ENCODE assay signal across 21 mouse cellular contexts in genomic region chr4:8431032-8431332, GRCm38 (mm10).
DNase-seq lines count a peak whose midpoint lies in the region; ATAC-seq and TF ChIP-seq lines count a peak whose summit lies in the region.
"Had no signal": no experiment of that assay in that cellular context is flagged by ENCODE, and none has a peak within 500 bp of the region (broad histone marks: within the 10 kb centered on the region; RNA-seq: fewer than 3 reads in every experiment).

No protein-coding gene starts in this region.

- in situ Hi-C loops in ES-E14 (cut with MboI; ENCODE audit: low sequenced_read_pairs in 2 of 2, unreplicated experiment in 2 of 2), result no loop called here

- no peaks in the 10 kb centered on the region for H3K36me3 ChIP-seq in midbrain, embryonic 15.5 days (replicated peaks)
- no peaks in the 10 kb centered on the region for H3K36me3 ChIP-seq in midbrain, embryonic 11.5 days (ENCODE audit: control insufficient read depth, insufficient read depth, low read length)
- H3K36me3 ChIP-seq in ES-E14 (ENCODE audit: control insufficient read depth, insufficient read depth, low read length, poor library complexity, severe bottlenecking), result no peaks in the 10 kb centered on the region
- H3K36me3 ChIP-seq: embryonic facial prominence, embryonic 15.5 days; forebrain, embryonic 10.5 days; heart, embryonic 12.5 days; hindbrain, embryonic 10.5 days; hindbrain, embryonic 15.5 days had no signal

- H3K9ac ChIP-seq in midbrain, embryonic 15.5 days, result no peak overlapping the region
- no peak overlapping the region for H3K9ac ChIP-seq in midbrain, embryonic 11.5 days (ENCODE audit: low read length)
- H3K9ac ChIP-seq in ES-E14 (ENCODE audit: insufficient read depth, low read depth, low read length, poor library complexity, severe bottlenecking), result no peak overlapping the region
- H3K9ac ChIP-seq: embryonic facial prominence, embryonic 15.5 days; heart, embryonic 12.5 days; hindbrain, embryonic 15.5 days had no signal

- intact Hi-C loops in gastrocnemius, postnatal 36 days (cut with DNase I), result no loop called here

- ATAC-seq in midbrain, embryonic 15.5 days (replicated peaks), result peak; percentile 52; the same call in 1 of the 2 replicates
- ATAC-seq in midbrain, embryonic 11.5 days (ENCODE audit: low FRiP score), result no peak
- ATAC-seq in granulocyte monocyte progenitor cell, adult 5-6 weeks (replicated peaks; ENCODE audit: poor library complexity, severe bottlenecking), result peak; percentile 53
- ATAC-seq: activated CD4-positive, CD25-positive, alpha-beta regulatory T cell, adult 4 months; CD4-positive, CD25-positive, alpha-beta regulatory T cell, adult 4 months; inflammation-experienced regulatory T-cells, adult 6 months; intestine, postnatal 0 days; Patski had no signal

- H3K9me3 ChIP-seq in midbrain, embryonic 15.5 days, result no peaks in the 10 kb centered on the region
- no peaks in the 10 kb centered on the region for H3K9me3 ChIP-seq in midbrain, embryonic 11.5 days (ENCODE audit: control insufficient read depth, low read length)
- H3K9me3 ChIP-seq in ES-E14 (ENCODE audit: control insufficient read depth, insufficient read depth, low read depth, low read length), result no peaks in the 10 kb centered on the region
- H3K9me3 ChIP-seq: embryonic facial prominence, embryonic 15.5 days; forebrain, embryonic 10.5 days; heart, embryonic 12.5 days; hindbrain, embryonic 10.5 days; hindbrain, embryonic 15.5 days had no signal

- no peak overlapping the region for H3K27ac ChIP-seq in midbrain, embryonic 15.5 days
- H3K27ac ChIP-seq in midbrain, embryonic 11.5 days (ENCODE audit: low read depth, low read length), result no peak overlapping the region
- H3K27ac ChIP-seq in ES-E14 (ENCODE audit: insufficient read depth, low read depth, low read length, poor library complexity, severe bottlenecking), result no peak overlapping the region
- H3K27ac ChIP-seq: embryonic facial prominence, embryonic 15.5 days; forebrain, embryonic 10.5 days; hindbrain, embryonic 10.5 days; hindbrain, embryonic 15.5 days had no signal

- no peak overlapping the region for H3K4me3 ChIP-seq in midbrain, embryonic 15.5 days
- H3K4me3 ChIP-seq in midbrain, embryonic 11.5 days (ENCODE audit: low read depth, low read length), result no peak overlapping the region
- no peak overlapping the region for H3K4me3 ChIP-seq in ES-E14 (ENCODE audit: insufficient read depth in 1 of 2, low read depth in 1 of 2, low read length in 2 of 2, poor library complexity in 1 of 2, severe bottlenecking in 1 of 2)
- H3K4me3 ChIP-seq: embryonic facial prominence, embryonic 15.5 days; erythroblast, embryonic 14.5 days; forebrain, embryonic 10.5 days; heart, embryonic 12.5 days; hindbrain, embryonic 10.5 days; hindbrain, embryonic 15.5 days had no signal

- 22% methylated on average over 1 of the region's 1 CpGs for WGBS in midbrain, embryonic 15.5 days
- WGBS in midbrain, embryonic 11.5 days, result 61% methylated on average over 1 of the region's 1 CpGs

- H3K27me3 ChIP-seq in midbrain, embryonic 15.5 days (replicated peaks), result no peaks in the 10 kb centered on the region
- H3K27me3 ChIP-seq in midbrain, embryonic 11.5 days (ENCODE audit: control insufficient read depth, insufficient read depth, low read length), result no peaks in the 10 kb centered on the region
- H3K27me3 ChIP-seq: embryonic facial prominence, embryonic 15.5 days; heart, embryonic 12.5 days; hindbrain, embryonic 15.5 days; Patski had no signal

- no peaks in the 10 kb centered on the region; the same call in 1 of the 2 replicates for H3K4me1 ChIP-seq in midbrain, embryonic 15.5 days
- 0 out of 2 replicates have a peak, but pooled peaks cover 3% of the 10 kb centered on the region for H3K4me1 ChIP-seq in midbrain, embryonic 11.5 days (ENCODE audit: control insufficient read depth, insufficient read depth, low read length)
- no peaks in the 10 kb centered on the region for H3K4me1 ChIP-seq in ES-E14 (ENCODE audit: control insufficient read depth in 2 of 2, insufficient read depth in 2 of 2, low read length in 2 of 2, poor library complexity in 1 of 2)
- H3K4me1 ChIP-seq: embryonic facial prominence, embryonic 15.5 days; hindbrain, embryonic 15.5 days had no signal

- no peak overlapping the region for H3K4me2 ChIP-seq in midbrain, embryonic 15.5 days
- H3K4me2 ChIP-seq in midbrain, embryonic 11.5 days, result no peak overlapping the region
- H3K4me2 ChIP-seq: embryonic facial prominence, embryonic 15.5 days; heart, embryonic 12.5 days; hindbrain, embryonic 15.5 days had no signal

- no peak for DNase-seq in midbrain, embryonic 11.5 days (ENCODE audit: low spot score, missing footprints)
- no peak for DNase-seq in ES-E14 (ENCODE audit: low read depth, low spot score)
- no peak for DNase-seq in heart, adult 18-20 months
- DNase-seq in gastrocnemius, postnatal 36 days, result no peak
- DNase-seq: adrenal gland, adult 8-10 months; B cell, adult 2 months; cerebellum, adult 11 months; cerebellum, adult 8-10 months had no signal

TF ChIP-seq in ES-E14, 5 proteins besides CTCF, POLR2A, EP300 and RAD21:
- TF ChIP-seq MAFK (IDR thresholded peaks at IDR 0.05; ENCODE audit: insufficient read depth, low read depth, low read length) (0 out of 2 replicates have a peak, but pooled peaks have one; percentile 21), CHD2 (IDR thresholded peaks at IDR 0.05; ENCODE audit: low read depth, low read length) (no peak)
TF ChIP-seq in ES-E14: peak in this region for 1.
